Mouse (Mus musculus) embryonic facial prominence, embryonic 11.5 days (tissue): ENCODE results near the gene Synpo2. TPM values are rescaled to one million over a fixed set of nuclear protein-coding genes. Genes with fewer than 3 reads are reported as not detected.

Experiments
- ATAC-seq: fragments of 200-750 bp; cut with Nextera tagmentation; replicated peaks from 2 replicates; pipeline ENCODE4 v1.8.0; 2017; ENCODE audit warnings: low read depth; ENCODE audit not compliant: insufficient number of reproducible peaks, low FRiP score, low TSS enrichment
- DNase-seq: peaks from one replicate; pipeline ENCODE4 v3.0.0-alpha.2; 2015; ENCODE audit warnings: low spot score
- H3K27ac ChIP-seq: fragments of 300-500 bp; sonication (generic); replicated peaks from 2 replicates; pipeline ENCODE4 v1.5.1; 2014; ENCODE audit warnings: mild to moderate bottlenecking, low read depth, low read length, control low read depth
- H3K27me3 ChIP-seq: fragments of 300-500 bp; sonication (generic); 2 replicates; pipeline ENCODE4 v1.6.1; 2014; ENCODE audit warnings: mild to moderate bottlenecking, low read length, moderate library complexity, mixed read lengths; ENCODE audit not compliant: control insufficient read depth, insufficient read depth
- H3K36me3 ChIP-seq: fragments of 300-500 bp; sonication (generic); replicated peaks from 2 replicates; pipeline ENCODE4 v1.6.1; 2014; ENCODE audit warnings: low read depth, mild to moderate bottlenecking, low read length, moderate library complexity, mixed read lengths; ENCODE audit not compliant: control insufficient read depth, insufficient read depth
- H3K4me1 ChIP-seq: fragments of 300-500 bp; sonication (generic); 2 replicates; pipeline ENCODE4 v1.6.1; 2014; ENCODE audit warnings: low read length, mixed read lengths; ENCODE audit not compliant: control insufficient read depth, insufficient read depth
- H3K4me2 ChIP-seq: fragments of 300-500 bp; sonication (generic); 2 replicates; pipeline ENCODE4 v1.6.1; 2014; ENCODE audit warnings: low read depth, mild to moderate bottlenecking, control low read depth, low read length, moderate library complexity
- H3K4me3 ChIP-seq: fragments of 300-500 bp; sonication (generic); 2 replicates; pipeline ENCODE4 v1.5.1; 2014; ENCODE audit warnings: low read depth, low read length, control low read depth
- H3K9ac ChIP-seq: fragments of 300-500 bp; sonication (generic); replicated peaks from 2 replicates; pipeline ENCODE4 v1.6.1; 2014; ENCODE audit warnings: mild to moderate bottlenecking, control low read depth, low read length
- H3K9me3 ChIP-seq: fragments of 300-500 bp; sonication (generic); replicated peaks from 2 replicates; pipeline ENCODE4 v1.6.1; 2016; ENCODE audit warnings: mild to moderate bottlenecking, low read length, inconsistent platforms, mixed read lengths; ENCODE audit not compliant: control insufficient read depth
- WGBS: fragments of 180-500 bp; shearing (Covaris S2); extraction: QIAGEN DNeasy Blood & Tissue Kit; methylation state at CpG from one replicate; pipeline ENCODE4 v1.1.7; 2014; 5-methylcytosine and 5-hydroxymethylcytosine counted together
- polyA plus RNA-seq: library from polyadenylated mRNA; unstranded; fragments of >200 nt; fragmentation: Nextera tagmentation; extraction: Ambion mirVana; gene quantifications from 2 replicates; pipeline ENCODE4 v1.2.1, GENCODE M21; 2014

Gene Synpo2
- polyA plus RNA-seq, 1 experiment from 2014 or later = 6.5 TPM

GRCm38 (mm10) chr3:123173553-123174378 lies 62.2 kb downstream of the Synpo2 start:
- Histone ChIP-seq H3K9me3 (no peaks in the 10 kb centered on the region), H3K36me3 (no peaks in the 10 kb centered on the region), H3K4me3 (no peak overlapping the region), H3K27ac (0 out of 2 replicates have a peak overlapping the region, but pooled peaks have one; percentile 8), H3K4me1 (no peaks in the 10 kb centered on the region), H3K4me2 (no peak overlapping the region), H3K9ac (no peak overlapping the region), H3K27me3 (no peaks in the 10 kb centered on the region)
- 81% methylated on average over 21 of the region's 21 CpGs for WGBS
- DNase-seq (no peak), ATAC-seq (no peak)

GRCm38 (mm10) chr3:123172151-123172550 lies 63.8 kb downstream of the Synpo2 start:
- Histone ChIP-seq H3K4me2 (no peak overlapping the region), H3K9me3 (no peaks in the 10 kb centered on the region), H3K9ac (no peak overlapping the region), H3K27ac (no peak overlapping the region), H3K4me1 (no peaks in the 10 kb centered on the region), H3K27me3 (no peaks in the 10 kb centered on the region), H3K4me3 (no peak overlapping the region), H3K36me3 (no peaks in the 10 kb centered on the region)
- ATAC-seq (no peak), DNase-seq (no peak)
- WGBS = 86% methylated on average over 5 of the region's 5 CpGs

DNA sequence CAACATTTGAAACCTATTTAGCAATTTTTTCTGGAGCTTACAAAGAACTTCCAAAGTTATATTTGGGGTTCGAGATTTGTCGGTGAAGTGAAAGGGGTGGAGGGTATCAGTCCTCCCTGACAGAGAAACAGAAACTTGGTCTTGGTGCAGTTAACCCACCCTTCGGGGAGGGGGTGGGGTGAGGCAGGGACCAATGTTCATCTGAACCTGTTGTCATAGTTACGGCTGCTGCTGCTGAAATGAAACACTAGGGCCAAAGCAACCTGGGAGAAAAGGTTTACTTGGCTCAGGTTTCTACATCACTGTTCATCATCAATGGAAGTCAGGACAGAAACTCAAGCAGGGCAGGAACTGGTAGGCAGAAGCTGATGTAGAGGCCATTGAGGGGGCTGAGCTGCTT lies 66.6 kb downstream of the Synpo2 start:
- H3K27ac ChIP-seq = no peak overlapping the region; the same call in 1 of the 2 replicates
- H3K4me2 ChIP-seq = no peak overlapping the region
- no peak overlapping the region for H3K9ac ChIP-seq
- no peaks in the 10 kb centered on the region for H3K9me3 ChIP-seq
- ATAC-seq = peak; percentile 66
- DNase-seq = peak; percentile 70
- H3K4me1 ChIP-seq = no peaks in the 10 kb centered on the region
- WGBS = 56% methylated on average over 4 of the region's 4 CpGs
- H3K36me3 ChIP-seq = no peaks in the 10 kb centered on the region
- H3K27me3 ChIP-seq = no peaks in the 10 kb centered on the region
- no peak overlapping the region for H3K4me3 ChIP-seq

- Histone ChIP-seq H3K27ac (no peak overlapping the region), H3K9me3 (no peaks in the 10 kb centered on the region), H3K27me3 (no peaks in the 10 kb centered on the region), H3K4me1 (no peaks in the 10 kb centered on the region), H3K4me2 (no peak overlapping the region), H3K9ac (no peak overlapping the region), H3K36me3 (no peaks in the 10 kb centered on the region), H3K4me3 (no peak overlapping the region)
- DNase-seq (peak; percentile 90), ATAC-seq (no peak; the same call in 1 of the 2 replicates)
- WGBS = 9% methylated on average over 5 of the region's 5 CpGs
Observed at GRCm38 (mm10) chr3:123168815-123169214, 67.1 kb downstream of the Synpo2 start.

- Histone ChIP-seq H3K36me3 (no peaks in the 10 kb centered on the region), H3K4me2 (no peak overlapping the region), H3K9ac (no peak overlapping the region), H3K4me3 (no peak overlapping the region), H3K9me3 (no peaks in the 10 kb centered on the region), H3K4me1 (no peaks in the 10 kb centered on the region; the same call in 1 of the 2 replicates), H3K27me3 (no peaks in the 10 kb centered on the region), H3K27ac (no peak overlapping the region)
- ATAC-seq (no peak), DNase-seq (no peak)
- WGBS = 64% methylated on average over 5 of the region's 5 CpGs
Observed at GRCm38 (mm10) chr3:123166450-123166849, 69.5 kb downstream of the Synpo2 start.

DNA sequence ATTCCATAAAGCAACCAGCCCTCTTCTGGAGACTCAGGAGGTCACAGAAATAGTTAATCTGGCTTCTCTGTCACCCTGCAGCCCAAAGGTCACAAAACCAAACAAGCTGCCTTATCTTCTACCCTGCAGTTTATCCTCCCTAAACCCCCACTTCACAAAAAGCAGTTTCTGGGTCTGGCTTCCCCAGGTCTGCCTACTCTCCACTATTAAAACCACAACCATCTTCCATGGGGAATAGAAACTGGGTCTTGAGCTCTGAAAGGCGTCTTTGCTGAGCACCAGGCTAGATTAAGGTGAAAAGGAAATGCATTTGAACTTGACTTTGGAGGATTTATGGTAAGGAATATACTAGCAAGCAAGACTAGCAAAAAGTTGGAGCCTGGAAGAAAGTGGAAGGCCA lies 71.8 kb downstream of the Synpo2 start:
- Histone ChIP-seq H3K27me3 (no peaks in the 10 kb centered on the region), H3K36me3 (no peaks in the 10 kb centered on the region), H3K4me1 (no peaks in the 10 kb centered on the region; the same call in 1 of the 2 replicates), H3K27ac (no peak overlapping the region), H3K9me3 (no peaks in the 10 kb centered on the region), H3K9ac (no peak overlapping the region), H3K4me3 (no peak overlapping the region), H3K4me2 (no peak overlapping the region)
- 58% methylated on average over 1 of the region's 1 CpGs for WGBS
- ATAC-seq = no peak
- DNase-seq = no peak

GRCm38 (mm10) chr3:123163192-123163523 lies 72.8 kb downstream of the Synpo2 start:
- H3K4me3 ChIP-seq = no peak overlapping the region
- ATAC-seq (no peak), DNase-seq (peak; percentile 29)
- H3K4me1 ChIP-seq = no peaks in the 10 kb centered on the region; the same call in 1 of the 2 replicates
- no peaks in the 10 kb centered on the region for H3K27me3 ChIP-seq
- no peak overlapping the region for H3K4me2 ChIP-seq
- H3K36me3 ChIP-seq = no peaks in the 10 kb centered on the region
- no peak overlapping the region for H3K27ac ChIP-seq
- no peak overlapping the region for H3K9ac ChIP-seq
- 44% methylated on average over 4 of the region's 4 CpGs for WGBS
- no peaks in the 10 kb centered on the region for H3K9me3 ChIP-seq
